Mouse (Mus musculus) hindlimb bud, embryonic 11.5 days (tissue): ENCODE data around the gene Olfr549.

Source experiments
- DNase-seq: peaks from one replicate; pipeline ENCODE4 v3.0.0-alpha.2; 2012; ENCODE audit warnings: low read depth, low spot score; ENCODE audit errors: extremely low spot score

The Olfr549 gene

GRCm38 (mm10) chr7:102549570-102549969, at the start of gene Olfr549:
Olfr549 (plus strand) TSS chr7:102549870.
- no peak for DNase-seq

- DNase-seq: no peak
Observed at GRCm38 (mm10) chr7:102501986-102502385, 47.7 kb upstream of the Olfr549 start.

GRCm38 (mm10) chr7:102506848-102507247, 42.8 kb upstream of the Olfr549 start:
- DNase-seq: peak; percentile 63

GRCm38 (mm10) chr7:102508066-102508465, 41.6 kb upstream of the Olfr549 start:
- DNase-seq: no peak

- no peak for DNase-seq
Observed at GRCm38 (mm10) chr7:102508666-102509065, 41.0 kb upstream of the Olfr549 start.

GRCm38 (mm10) chr7:102509726-102510125, 39.9 kb upstream of the Olfr549 start:
- no peak for DNase-seq

- DNase-seq: no peak
Observed at GRCm38 (mm10) chr7:102511927-102512326, 37.7 kb upstream of the Olfr549 start.

GRCm38 (mm10) chr7:102512814-102513435, 36.7 kb upstream of the Olfr549 start:
- DNase-seq: peak; percentile 35

GRCm38 (mm10) chr7:102514144-102514543, 35.5 kb upstream of the Olfr549 start:
- no peak for DNase-seq

- no peak for DNase-seq
Observed at GRCm38 (mm10) chr7:102516261-102517050, 33.2 kb upstream of the Olfr549 start.

- no peak for DNase-seq
Observed at GRCm38 (mm10) chr7:102517051-102517335, 32.7 kb upstream of the Olfr549 start.

GRCm38 (mm10) chr7:102529052-102529451, 20.6 kb upstream of the Olfr549 start:
- no peak for DNase-seq

- no peak for DNase-seq
Observed at GRCm38 (mm10) chr7:102534449-102534848, 15.2 kb upstream of the Olfr549 start, which contains the start of gene Olfr547. Olfr547 (plus strand) TSS chr7:102534749.

- DNase-seq: no peak
Observed at GRCm38 (mm10) chr7:102540596-102540995, 9.1 kb upstream of the Olfr549 start, which contains the start of gene Olfr548-ps1. Olfr548-ps1 (plus strand) TSS chr7:102540896.

- no peak for DNase-seq
Observed at GRCm38 (mm10) chr7:102541251-102541650, 8.4 kb upstream of the Olfr549 start.

GRCm38 (mm10) chr7:102553279-102553678, 3.6 kb downstream of the Olfr549 start:
- DNase-seq: no peak

GRCm38 (mm10) chr7:102564999-102565997, 15.6 kb downstream of the Olfr549 start, which contains the start of gene Trim21:
Trim21 (minus strand) TSS chr7:102565486.
- DNase-seq: peak; percentile 39

- no peak for DNase-seq
Observed at GRCm38 (mm10) chr7:102566219-102566618, 16.5 kb downstream of the Olfr549 start.

- DNase-seq: no peak
Observed at GRCm38 (mm10) chr7:102571142-102571541, 21.5 kb downstream of the Olfr549 start, which contains the start of gene Olfr550. Olfr550 (plus strand) TSS chr7:102571442.

GRCm38 (mm10) chr7:102573174-102573830, 23.6 kb downstream of the Olfr549 start:
- no peak for DNase-seq
